Mouse (Mus musculus): Measurements from ENCODE around the gene Rnf150.

- no peak for TF ChIP-seq CTCF (IDR thresholded peaks at IDR 0.05; ENCODE audit: low read depth, low read length)
- no peak for TF ChIP-seq POLR2A (IDR thresholded peaks at IDR 0.05; ENCODE audit: extremely low read depth, insufficient read depth, low read length)
Measured at GRCm38 (mm10) chr8:83140701-83141111, 277.6 kb downstream of the Rnf150 start.

Measured in liver, adult 2 months (tissue).